9 mouse cellular contexts compared by ENCODE assay signal in the genomic region with DNA sequence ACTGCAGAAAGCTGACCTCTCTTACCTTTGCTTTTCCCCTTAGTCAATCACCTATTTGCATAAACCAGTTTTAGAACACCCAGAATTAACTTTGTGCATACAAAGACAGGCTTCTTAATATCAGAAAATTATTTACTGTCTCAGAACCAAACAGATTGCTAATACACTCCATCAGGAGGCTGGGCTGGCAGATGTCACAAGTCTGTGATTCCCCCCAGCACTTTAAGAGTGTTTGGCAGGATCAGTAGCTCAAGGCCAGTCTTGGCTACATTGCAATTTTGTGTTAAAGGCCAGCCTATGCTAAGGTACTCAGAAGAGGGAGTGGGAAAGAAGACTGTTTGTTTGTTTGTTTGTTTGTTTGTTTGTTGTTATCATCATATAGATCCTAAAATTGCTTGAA. TPM values are rescaled to one million over a fixed set of nuclear protein-coding genes. Genes with fewer than 3 reads are reported as not detected.
DNase-seq lines count a peak whose midpoint lies in the region; ATAC-seq and TF ChIP-seq lines count a peak whose summit lies in the region.
"Had no signal": no experiment of that assay in that cellular context is flagged by ENCODE, and none has a peak within 500 bp of the region (broad histone marks: within the 10 kb centered on the region; RNA-seq: fewer than 3 reads in every experiment).

No protein-coding gene starts in this region.

- DNase-seq in gastrocnemius, adult 2 months, result no peak
- DNase-seq in gastrocnemius, postnatal 25 days, result no peak
- DNase-seq in limb, embryonic 10.5 days (ENCODE audit: low spot score), result no peak
- DNase-seq in brain, embryonic 14.5 days (ENCODE audit: low read depth), result peak; percentile 62
- DNase-seq in urinary bladder, postnatal 10 days (ENCODE audit: low spot score), result no peak
- DNase-seq in thymus, postnatal 4 days, result no peak

- peaks cover 16% of the 10 kb centered on the region for H3K4me1 ChIP-seq in limb, embryonic 12.5 days (replicated peaks)
- H3K4me1 ChIP-seq in limb, embryonic 10.5 days, result peaks cover 33% of the 10 kb centered on the region
- H3K4me1 ChIP-seq in hindbrain, embryonic 16.5 days (ENCODE audit: control insufficient read depth, insufficient read depth, low read depth, low read length), result peaks cover 7% of the 10 kb centered on the region

- H3K27me3 ChIP-seq in limb, embryonic 12.5 days, result no peaks in the 10 kb centered on the region
- H3K27me3 ChIP-seq in limb, embryonic 10.5 days (ENCODE audit: low read depth, poor library complexity, severe bottlenecking), result no peaks in the 10 kb centered on the region
- H3K27me3 ChIP-seq in hindbrain, embryonic 16.5 days (replicated peaks; ENCODE audit: control insufficient read depth, insufficient read depth, low read length), result no peaks in the 10 kb centered on the region
- H3K27me3 ChIP-seq: liver, embryonic 15.5 days had no signal

- H3K27ac ChIP-seq in gastrocnemius, adult 2 months, result peak overlapping the region; percentile 100
- H3K27ac ChIP-seq in limb, embryonic 12.5 days, result no peak overlapping the region
- no peak overlapping the region for H3K27ac ChIP-seq in limb, embryonic 10.5 days
- H3K27ac ChIP-seq in hindbrain, embryonic 16.5 days (ENCODE audit: low read depth, low read length), result no peak overlapping the region
- H3K27ac ChIP-seq: liver, embryonic 15.5 days had no signal

- peaks cover 7% of the 10 kb centered on the region; the same call in 1 of the 2 replicates for H3K9me3 ChIP-seq in limb, embryonic 12.5 days
- H3K9me3 ChIP-seq in limb, embryonic 10.5 days (replicated peaks), result no peaks in the 10 kb centered on the region
- H3K9me3 ChIP-seq in hindbrain, embryonic 16.5 days (ENCODE audit: control insufficient read depth, low read length), result peaks cover 2% of the 10 kb centered on the region; the same call in 1 of the 2 replicates
- H3K9me3 ChIP-seq: liver, embryonic 15.5 days had no signal

- peak overlapping the region; percentile 13 for H3K4me2 ChIP-seq in limb, embryonic 12.5 days
- peak overlapping the region; percentile 39 for H3K4me2 ChIP-seq in hindbrain, embryonic 16.5 days (ENCODE audit: low read length)

- no peak for TF ChIP-seq CTCF in gastrocnemius, adult 2 months (IDR thresholded peaks at IDR 0.05)
- no peak for TF ChIP-seq CTCF in brain, embryonic 14.5 days (IDR thresholded peaks at IDR 0.05; ENCODE audit: borderline replicate concordance, extremely low read depth, insufficient read depth, insufficient read length)

- intact Hi-C loops in gastrocnemius, adult 2 months (cut with DNase I), result no loop called here

- H3K36me3 ChIP-seq in limb, embryonic 12.5 days, result peaks cover 6% of the 10 kb centered on the region; the same call in 1 of the 2 replicates
- H3K36me3 ChIP-seq in limb, embryonic 10.5 days, result peaks cover 8% of the 10 kb centered on the region
- no peaks in the 10 kb centered on the region for H3K36me3 ChIP-seq in hindbrain, embryonic 16.5 days (ENCODE audit: control insufficient read depth, insufficient read depth, low read length)
- H3K36me3 ChIP-seq: liver, embryonic 15.5 days had no signal

- TF ChIP-seq POLR2A in brain, embryonic 14.5 days (IDR thresholded peaks at IDR 0.05; ENCODE audit: borderline replicate concordance, extremely low read depth, insufficient read depth, insufficient read length, poor library complexity, severe bottlenecking), result no peak

- peak overlapping the region; percentile 85 for H3K4me3 ChIP-seq in gastrocnemius, adult 2 months
- no peak overlapping the region for H3K4me3 ChIP-seq in limb, embryonic 12.5 days (replicated peaks)
- no peak overlapping the region for H3K4me3 ChIP-seq in limb, embryonic 10.5 days
- H3K4me3 ChIP-seq in hindbrain, embryonic 16.5 days (ENCODE audit: low read length), result no peak overlapping the region; the same call in 1 of the 2 replicates
- H3K4me3 ChIP-seq: liver, embryonic 15.5 days had no signal

- H3K9ac ChIP-seq in limb, embryonic 12.5 days (replicated peaks), result no peak overlapping the region
- H3K9ac ChIP-seq in hindbrain, embryonic 16.5 days (ENCODE audit: low read depth, low read length), result no peak overlapping the region
- H3K9ac ChIP-seq: liver, embryonic 15.5 days had no signal

- no peak for ATAC-seq in limb, embryonic 12.5 days (ENCODE audit: insufficient number of reproducible peaks, insufficient read depth, low FRiP score, low TSS enrichment, low read depth)
- ATAC-seq in hindbrain, embryonic 16.5 days, result no peak

RNA-seq across cellular contexts. Expression of a gene that starts 2.7 kb away (rescaled TPM):
- 10 to 100 TPM; 45.6 to 62.4 TPM for total RNA-seq in gastrocnemius, adult 2 months (2021)
- total RNA-seq in gastrocnemius, postnatal 25 days (2021), result 10 to 100 TPM; 30.7 to 85.6 TPM
- polyA plus RNA-seq in limb, embryonic 12.5 days (2016; fragmentation: Nextera tagmentation; extraction: Ambion mirVana), result 9.5 and 9.6 TPM in 2 replicates
- polyA plus RNA-seq in limb, embryonic 10.5 days (2016; fragmentation: Nextera tagmentation; extraction: Ambion mirVana), result 4.8 and 6.1 TPM in 2 replicates
- 7.5 and 7.9 TPM in 2 replicates for polyA plus RNA-seq in brain, embryonic 14.5 days (2012; rRNA removed)
- 3.9 and 4.4 TPM in 2 replicates for polyA plus RNA-seq in hindbrain, embryonic 16.5 days (2015; fragmentation: Nextera tagmentation; extraction: Ambion mirVana)

RNA-seq across cellular contexts. Expression of a gene that starts 39.6 kb away (rescaled TPM):
- 10 to 100 TPM in 1 of 2 experiments, 1 to 10 TPM in 1; 7.6 to 25.9 TPM for total RNA-seq in gastrocnemius, adult 2 months (2021)
- total RNA-seq in gastrocnemius, postnatal 25 days (2021), result 1 to 10 TPM; 1.1 to 1.6 TPM
- 2.3 and 2.4 TPM in 2 replicates for polyA plus RNA-seq in limb, embryonic 12.5 days (2016; fragmentation: Nextera tagmentation; extraction: Ambion mirVana)
- 1.6 and 1.8 TPM in 2 replicates for polyA plus RNA-seq in limb, embryonic 10.5 days (2016; fragmentation: Nextera tagmentation; extraction: Ambion mirVana)
- polyA plus RNA-seq in brain, embryonic 14.5 days (2012; rRNA removed), result 0.06 and 0.07 TPM in 2 replicates
- 0.44 and 1.2 TPM in 2 replicates for polyA plus RNA-seq in hindbrain, embryonic 16.5 days (2015; fragmentation: Nextera tagmentation; extraction: Ambion mirVana)
